Mouse (Mus musculus): ENCODE data around the gene Nnat. TPM values are rescaled to one million over a fixed set of nuclear protein-coding genes. Genes with fewer than 3 reads are reported as not detected.
A peak's percentile ranks its signal among the peaks of the same experiment; 100 is the strongest.

Gene Nnat
- polyA plus RNA-seq, 1 experiment from 2014 or later: 4,044 TPM

DNA sequence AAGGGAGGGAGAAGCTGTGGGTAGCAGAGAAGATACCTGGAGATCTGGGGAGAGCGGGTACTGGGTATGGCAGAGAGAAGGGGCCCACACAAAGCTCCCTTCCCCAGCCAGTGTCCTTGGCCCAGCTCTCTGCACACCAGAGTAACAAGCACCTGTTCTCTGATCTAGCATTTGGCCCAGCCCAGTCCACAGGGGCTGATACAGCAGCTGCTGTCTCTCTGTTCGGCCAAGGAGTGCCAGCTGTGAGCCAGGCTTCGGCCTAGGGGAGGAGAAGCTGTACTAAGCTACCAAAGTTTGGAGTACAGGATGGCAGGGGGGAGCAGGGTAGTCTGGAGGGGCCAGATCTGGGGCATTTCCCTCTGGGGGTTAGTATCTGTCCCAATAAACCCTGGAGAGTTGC is 51.9 kb downstream of the Nnat start:
- ATAC-seq (ENCODE audit: low FRiP score, low read depth): no peak
- Histone ChIP-seq H3K9me3 (no peaks in the 10 kb centered on the region), H3K4me1 (peaks cover 23% of the 10 kb centered on the region), H3K27ac (replicated peaks) (no peak overlapping the region), H3K36me3 (no peaks in the 10 kb centered on the region), H3K9ac (replicated peaks) (no peak overlapping the region), H3K27me3 (peaks cover 16% of the 10 kb centered on the region; the same call in 1 of the 2 replicates), H3K4me2 (replicated peaks) (no peak overlapping the region), H3K4me3 (no peak overlapping the region)
- 84% methylated on average over 3 of the region's 3 CpGs for WGBS

Small RNA genes within 50 kb of the gene (microRNA-seq; reads per million reads assigned to microRNA genes)
- gene Gm23134: 12.5 reads per million, percentile 29 among the genes with 10 or more reads in this experiment

Other genes with a start within 250 kb of the Nnat start
- 1.0 and 1.1 TPM in 2 replicates for gene Ghrh, start 212.6 kb upstream of the Nnat start, polyA plus RNA-seq (2016; fragmentation: Nextera tagmentation; extraction: Ambion mirVana)
- 66.5 and 75.6 TPM in 2 replicates for gene Manbal, start 192.5 kb upstream of the Nnat start, polyA plus RNA-seq (2016; fragmentation: Nextera tagmentation; extraction: Ambion mirVana)
- gene Src, start 141.6 kb upstream of the Nnat start, polyA plus RNA-seq (2016; fragmentation: Nextera tagmentation; extraction: Ambion mirVana): 33.5 and 36.6 TPM in 2 replicates
- 132 and 149 TPM in 2 replicates for gene Blcap, start 11.2 kb downstream of the Nnat start, polyA plus RNA-seq (2016; fragmentation: Nextera tagmentation; extraction: Ambion mirVana)
- 89.1 and 94.2 TPM in 2 replicates for gene Ctnnbl1, start 177.3 kb downstream of the Nnat start, polyA plus RNA-seq (2016; fragmentation: Nextera tagmentation; extraction: Ambion mirVana)